Mouse (Mus musculus): Measurements from ENCODE around the gene Ephb2.

Ephb2 gene

DNA sequence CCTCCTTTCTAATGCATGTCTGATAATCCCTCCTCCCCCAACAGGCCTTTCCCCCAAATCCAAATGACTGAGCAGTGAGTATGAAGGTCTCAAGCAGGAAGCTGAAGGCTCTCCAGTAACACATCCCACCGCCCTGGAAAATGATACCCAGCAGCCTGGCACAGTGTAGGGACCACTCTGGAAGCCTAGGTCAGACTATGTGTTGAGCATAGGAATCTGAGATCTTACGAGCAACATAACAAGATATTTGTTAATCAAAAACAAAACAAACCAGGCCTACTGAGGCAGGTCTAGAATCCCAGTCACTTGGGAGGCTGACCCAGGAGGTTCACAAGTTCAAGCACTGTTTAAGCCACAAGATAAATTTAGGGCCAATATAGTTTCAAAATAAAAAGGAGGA lies 235.3 kb downstream of the Ephb2 start:
- DNase-seq (ENCODE audit: low spot score), result no peak

DNA sequence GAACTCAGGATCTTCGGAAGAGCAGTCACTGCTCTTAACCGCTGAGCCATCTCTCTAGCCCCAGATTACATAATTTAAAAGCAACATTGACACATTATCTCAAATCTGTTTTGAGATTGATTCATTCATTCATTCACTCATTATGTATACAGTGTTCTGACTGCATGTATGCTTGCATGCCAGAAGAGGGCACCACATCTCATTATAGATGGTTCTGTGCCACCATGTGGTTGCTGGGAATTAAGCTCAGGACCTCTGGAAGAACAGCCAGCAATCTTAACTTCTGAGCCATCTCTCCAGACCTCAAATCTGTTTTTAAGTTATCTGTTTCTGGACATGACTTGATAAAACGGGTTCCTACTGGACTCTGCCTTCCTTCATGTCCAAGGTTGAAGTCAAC lies 235.9 kb downstream of the Ephb2 start:
- DNase-seq (ENCODE audit: low spot score), result no peak

DNA sequence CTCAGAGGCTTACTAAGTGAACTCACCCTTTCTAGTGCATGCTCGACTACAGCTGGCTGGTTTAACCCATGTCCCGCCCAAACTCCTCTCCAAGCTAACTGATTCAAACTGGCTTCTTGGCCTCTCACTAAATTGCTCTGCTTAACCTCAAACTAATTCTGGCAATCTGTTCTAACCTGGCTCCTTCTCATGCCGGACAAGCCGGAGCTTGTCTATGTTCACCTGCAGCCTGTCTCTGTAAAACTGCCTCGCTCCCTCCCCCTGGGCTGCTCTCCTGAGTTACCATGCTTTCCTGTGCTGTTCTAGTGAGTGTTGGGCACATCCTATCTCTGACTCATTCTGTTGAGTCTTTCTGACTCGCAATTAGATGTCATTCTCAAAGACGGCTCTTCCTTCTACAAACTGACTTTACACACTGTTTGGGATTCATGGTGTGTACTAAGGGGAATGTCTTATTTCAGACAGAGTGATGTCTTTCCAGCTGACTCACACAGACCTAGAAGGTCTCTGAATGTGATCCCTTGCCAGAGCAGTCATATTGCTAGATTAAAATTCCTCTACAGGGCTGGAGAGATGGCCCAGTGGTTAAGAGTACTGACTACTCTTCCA lies 237.4 kb downstream of the Ephb2 start:
- DNase-seq (ENCODE audit: low spot score), result no peak
